Comparison of ENCODE assay signal across 11 mouse cellular contexts in genomic region chr1:91240685-91241084, GRCm38 (mm10). TPM values are rescaled to one million over a fixed set of nuclear protein-coding genes. Genes with fewer than 3 reads are reported as not detected.
DNase-seq lines count a peak whose midpoint lies in the region; ATAC-seq lines count a peak whose summit lies in the region.
"Had no signal": no experiment of that assay in that cellular context is flagged by ENCODE, and none has a peak within 500 bp of the region (broad histone marks: within the 10 kb centered on the region; RNA-seq: fewer than 3 reads in every experiment).

No protein-coding gene starts in this region.

- H3K36me3 ChIP-seq in heart, embryonic 15.5 days: no peaks in the 10 kb centered on the region
- H3K36me3 ChIP-seq in liver, embryonic 15.5 days (replicated peaks): no peaks in the 10 kb centered on the region

- DNase-seq in heart, postnatal 14 days: no peak
- peak; percentile 83 for DNase-seq in 3T3-L1 (ENCODE audit: low read depth, low spot score)
- DNase-seq in adrenal gland, postnatal 14 days: peak; percentile 62
- DNase-seq in yolk sac, embryonic 10.5 days (ENCODE audit: low spot score): no peak
- no peak for DNase-seq in layer of hippocampus, adult 11-12 months (ENCODE audit: low spot score)
- DNase-seq in c-Kit-positive CD71-positive TER-119-positive erythroid progenitor cells, embryonic 14.5 days (ENCODE audit: low spot score): no peak
- DNase-seq: kidney, adult 18-20 months had no signal

- no peak overlapping the region for H3K4me2 ChIP-seq in heart, embryonic 15.5 days
- H3K4me2 ChIP-seq in liver, embryonic 15.5 days: no peak overlapping the region
- H3K4me2 ChIP-seq: forebrain, embryonic 13.5 days had no signal

- 0 out of 2 replicates have a peak, but pooled peaks have one; percentile 22 for ATAC-seq in heart, embryonic 15.5 days (replicated peaks; ENCODE audit: insufficient number of reproducible peaks, insufficient read depth, low FRiP score, low read depth)
- peak; percentile 51; the same call in 1 of the 2 replicates for ATAC-seq in liver, embryonic 15.5 days (ENCODE audit: insufficient read depth)
- ATAC-seq: forebrain, embryonic 13.5 days had no signal

- no peaks in the 10 kb centered on the region for H3K27me3 ChIP-seq in heart, embryonic 15.5 days
- no peaks in the 10 kb centered on the region for H3K27me3 ChIP-seq in liver, embryonic 15.5 days
- H3K27me3 ChIP-seq: forebrain, embryonic 13.5 days had no signal

- WGBS in heart, embryonic 15.5 days: 73% methylated on average over 1 of the region's 1 CpGs
- WGBS in liver, embryonic 15.5 days (ENCODE audit: insufficient replicate concordance): 74% methylated on average over 1 of the region's 1 CpGs

- H3K4me3 ChIP-seq in heart, embryonic 15.5 days: no peak overlapping the region
- no peak overlapping the region for H3K4me3 ChIP-seq in liver, embryonic 15.5 days (replicated peaks)
- H3K4me3 ChIP-seq: forebrain, embryonic 13.5 days; heart, adult 2 months had no signal

- no peaks in the 10 kb centered on the region for H3K9me3 ChIP-seq in heart, embryonic 15.5 days (replicated peaks)
- H3K9me3 ChIP-seq in liver, embryonic 15.5 days (replicated peaks): no peaks in the 10 kb centered on the region
- H3K9me3 ChIP-seq: forebrain, embryonic 13.5 days had no signal

- no peak overlapping the region; the same call in 1 of the 2 replicates for H3K27ac ChIP-seq in heart, embryonic 15.5 days
- H3K27ac ChIP-seq in liver, embryonic 15.5 days (replicated peaks): no peak overlapping the region
- H3K27ac ChIP-seq: forebrain, embryonic 13.5 days; heart, adult 2 months had no signal

- peaks cover 2% of the 10 kb centered on the region; the same call in 1 of the 2 replicates for H3K4me1 ChIP-seq in heart, embryonic 15.5 days (replicated peaks)
- H3K4me1 ChIP-seq in liver, embryonic 15.5 days (replicated peaks): peaks cover 26% of the 10 kb centered on the region
- H3K4me1 ChIP-seq: forebrain, embryonic 13.5 days had no signal

- H3K9ac ChIP-seq in heart, embryonic 15.5 days: no peak overlapping the region
- H3K9ac ChIP-seq in liver, embryonic 15.5 days: no peak overlapping the region
- H3K9ac ChIP-seq: forebrain, embryonic 13.5 days had no signal

- intact Hi-C loops in heart, postnatal 14 days (cut with DNase I): no loop called here

RNA-seq across cellular contexts. Expression of gene Ube2f, which starts 9.4 kb away (rescaled TPM):
- polyA plus RNA-seq in heart, embryonic 15.5 days (2015; fragmentation: Nextera tagmentation; extraction: Ambion mirVana): 60.4 and 65.0 TPM in 2 replicates
- 10 to 100 TPM; 50.2 to 56.7 TPM for total RNA-seq in heart, postnatal 14 days (2021)
- total RNA-seq in adrenal gland, postnatal 14 days (2021): 70.5 and 85.1 TPM in 2 replicates
- polyA plus RNA-seq in liver, embryonic 15.5 days (2015; fragmentation: Nextera tagmentation; extraction: Ambion mirVana): 66.9 and 68.6 TPM in 2 replicates

RNA-seq across cellular contexts. Expression of gene Scly, which starts 57.5 kb away (rescaled TPM):
- polyA plus RNA-seq in heart, embryonic 15.5 days (2015; fragmentation: Nextera tagmentation; extraction: Ambion mirVana): 11.5 and 15.6 TPM in 2 replicates
- total RNA-seq in heart, postnatal 14 days (2021): 10 to 100 TPM; 11.4 to 15.6 TPM
- total RNA-seq in adrenal gland, postnatal 14 days (2021): 19.2 and 22.6 TPM in 2 replicates
- 27.5 and 31.2 TPM in 2 replicates for polyA plus RNA-seq in liver, embryonic 15.5 days (2015; fragmentation: Nextera tagmentation; extraction: Ambion mirVana)

Comparison
In these comparisons a context has a peak if more than half of its experiments do, and no peak if none do; other contexts are left out.
1. DNase-seq: peak in 3T3-L1 (single experiment) and adrenal gland, postnatal 14 days (single experiment); none in heart, postnatal 14 days (0 of 2), yolk sac, embryonic 10.5 days (single experiment), layer of hippocampus, adult 11-12 months (single experiment) and c-Kit-positive CD71-positive TER-119-positive erythroid progenitor cells, embryonic 14.5 days (single experiment).